Mouse (Mus musculus): ENCODE measurements around the gene Cd320. TPM values are rescaled to one million over a fixed set of nuclear protein-coding genes. Genes with fewer than 3 reads are reported as not detected.
"Not testable (repeated sequence)": the region's sequence is repeated elsewhere in the genome, so short reads cannot be mapped to it uniquely, and the experiment has no call there.

Gene Cd320
- total RNA-seq, 2 experiments from 2014 or later, result 30.8 to 47.3 TPM

DNA sequence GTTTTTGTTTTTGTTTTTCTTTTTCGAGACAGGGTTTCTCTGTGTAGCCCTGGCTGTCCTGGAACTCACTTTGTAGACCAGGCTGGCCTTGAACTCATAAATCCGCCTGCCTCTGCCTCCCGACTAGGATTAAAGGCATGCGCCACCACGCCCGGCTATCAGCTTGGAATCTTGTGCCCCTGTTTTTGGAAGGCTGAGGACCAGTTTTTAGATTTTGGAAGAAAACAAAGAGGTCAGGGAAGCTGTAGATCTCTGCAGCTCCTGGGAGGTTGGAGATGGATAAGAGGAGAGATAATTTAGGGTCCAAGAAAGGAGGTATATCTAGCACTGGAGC, 17.9 kb upstream of the Cd320 start:
- DNase-seq, result not testable (repeated sequence)

DNA sequence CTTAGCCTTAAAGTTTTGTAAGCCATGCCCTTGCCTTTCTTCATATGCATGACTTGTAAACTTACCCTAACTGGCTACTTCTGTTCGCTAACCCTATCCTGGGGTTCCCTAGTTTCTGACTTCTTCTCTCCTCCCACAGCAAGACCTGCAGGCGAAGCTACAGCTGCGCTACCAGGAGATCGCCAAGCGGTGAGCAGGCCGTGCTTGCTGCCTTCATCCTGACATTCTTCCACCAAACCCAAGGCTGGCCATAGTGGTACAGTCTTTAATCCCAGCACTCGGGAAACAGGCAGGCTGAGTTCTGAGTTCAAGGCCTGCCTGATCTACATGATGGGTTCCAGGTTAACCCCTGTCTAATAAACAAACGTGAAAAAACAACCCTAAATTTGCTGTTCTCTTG, 17.4 kb upstream of the Cd320 start:
- DNase-seq, result no peak

DNA sequence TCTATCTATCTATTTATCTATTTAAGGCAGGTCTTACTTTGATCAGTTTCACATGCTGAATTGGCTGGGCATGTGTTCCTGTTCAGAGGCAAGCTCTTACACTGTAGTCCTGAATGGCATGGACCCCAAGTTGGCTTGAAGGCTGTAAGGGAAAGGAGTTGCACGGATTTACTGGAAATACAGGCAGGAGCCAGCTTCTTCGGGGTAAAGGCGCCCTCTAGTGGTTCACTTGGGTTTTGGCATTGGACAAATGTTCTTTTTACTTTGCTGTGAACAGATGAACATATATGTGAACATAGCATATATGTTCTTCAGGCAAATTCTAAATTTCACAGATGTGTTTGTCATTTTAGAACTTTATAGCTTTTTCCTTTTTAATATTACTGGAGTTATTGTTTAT, 16.0 kb upstream of the Cd320 start:
- DNase-seq, result peak; percentile 76 to 77

DNA sequence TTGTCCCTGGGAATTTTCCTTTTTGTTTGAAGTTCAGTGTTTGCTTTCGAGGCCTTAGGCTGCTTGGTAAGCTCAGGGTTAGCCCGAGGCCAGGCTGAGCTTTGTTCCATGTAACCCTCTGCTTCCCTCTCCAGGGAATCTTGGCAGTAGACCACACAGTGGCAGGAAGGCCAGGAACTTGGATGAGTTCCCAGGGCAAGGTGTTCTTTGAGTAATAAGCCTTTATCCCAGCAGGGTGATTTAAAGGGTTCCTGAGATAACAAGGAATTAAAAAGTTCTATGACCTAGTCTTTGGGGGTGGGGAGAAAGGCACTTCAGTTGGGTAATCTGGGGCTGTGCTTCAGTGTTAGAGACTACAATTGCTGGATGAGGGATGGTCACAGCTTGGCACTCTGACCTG, 14.0 kb upstream of the Cd320 start:
- DNase-seq, result peak; percentile 84 to 85

DNA sequence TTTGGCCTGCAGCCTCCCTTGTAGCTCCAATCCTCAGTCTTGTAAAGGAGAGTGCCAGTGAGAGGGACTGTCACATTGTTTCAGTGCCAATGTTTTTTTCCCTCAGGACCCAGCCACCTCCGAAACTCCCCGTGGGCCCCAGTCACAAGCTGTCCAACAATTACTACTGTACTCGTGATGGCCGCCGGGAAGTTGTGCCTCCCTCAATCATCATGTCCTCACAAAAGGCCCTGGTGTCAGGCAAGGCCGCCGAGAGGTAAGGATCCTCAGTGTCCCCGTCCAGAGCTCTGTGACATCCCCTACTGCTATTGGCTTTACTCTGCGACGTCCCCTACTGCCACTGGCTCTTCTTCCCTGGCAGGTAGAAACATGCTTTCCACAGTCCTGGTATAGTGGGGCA, 13.3 kb upstream of the Cd320 start:
- no peak for DNase-seq

DNA sequence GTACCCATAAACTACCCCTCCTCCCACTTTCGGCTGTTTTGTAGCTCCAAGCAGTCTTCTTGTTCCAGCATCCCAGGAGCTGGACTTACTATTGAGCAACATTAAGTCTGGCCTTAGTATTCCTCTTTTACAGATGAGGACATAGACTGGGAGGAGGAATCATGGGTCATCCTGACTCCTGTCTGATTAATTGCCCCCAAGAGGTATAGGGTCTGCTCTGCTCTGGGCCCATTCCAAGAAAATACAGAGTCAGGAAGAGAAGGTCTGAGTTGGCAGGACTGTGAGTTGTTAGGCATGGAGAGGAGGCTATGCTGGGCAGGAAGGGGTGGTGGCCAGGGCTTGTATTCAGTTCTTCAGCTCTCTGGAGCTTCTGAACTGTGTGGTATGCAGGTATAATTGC, 1.3 kb downstream of the Cd320 start:
- DNase-seq, result no peak

DNA sequence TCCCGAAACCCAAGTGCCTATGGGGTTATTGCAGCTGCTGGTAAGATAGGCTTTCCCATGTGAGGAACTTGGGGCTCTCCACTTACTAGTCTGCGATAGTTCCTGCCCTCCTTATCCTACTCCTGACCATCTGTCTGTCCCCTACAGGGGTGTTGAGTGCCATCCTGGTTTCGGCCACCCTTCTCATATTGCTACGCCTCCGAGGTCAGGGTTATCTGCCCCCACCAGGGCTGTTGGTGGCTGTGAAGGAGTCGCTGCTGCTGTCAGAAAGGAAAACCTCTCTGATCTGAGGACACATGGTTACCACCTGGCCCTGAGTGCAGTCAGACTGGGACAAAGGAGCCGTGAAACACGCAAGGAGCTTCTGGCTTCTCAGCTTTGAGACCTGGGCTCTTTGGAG, 5.2 kb downstream of the Cd320 start:
- no peak for DNase-seq

DNA sequence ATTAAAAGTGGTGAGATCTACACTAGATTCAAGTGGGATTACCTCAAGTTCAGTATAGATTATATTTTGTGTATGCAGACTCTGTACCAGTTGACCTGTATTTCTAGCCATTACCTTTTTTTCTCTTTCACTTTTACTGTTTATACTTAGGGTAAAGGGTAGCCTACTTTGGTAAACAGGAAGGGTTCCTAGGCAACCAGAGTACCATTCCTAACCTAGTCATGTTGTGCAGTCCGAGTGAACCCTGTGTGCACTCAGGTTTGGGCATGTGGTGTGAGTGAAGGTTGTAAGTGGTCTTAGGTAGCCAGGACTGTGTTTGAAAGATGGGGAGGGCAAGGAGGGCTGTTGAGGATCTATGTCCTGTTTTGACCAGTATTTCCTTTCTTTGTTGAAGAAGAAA, 8.4 kb downstream of the Cd320 start:
- DNase-seq, result no peak

DNA sequence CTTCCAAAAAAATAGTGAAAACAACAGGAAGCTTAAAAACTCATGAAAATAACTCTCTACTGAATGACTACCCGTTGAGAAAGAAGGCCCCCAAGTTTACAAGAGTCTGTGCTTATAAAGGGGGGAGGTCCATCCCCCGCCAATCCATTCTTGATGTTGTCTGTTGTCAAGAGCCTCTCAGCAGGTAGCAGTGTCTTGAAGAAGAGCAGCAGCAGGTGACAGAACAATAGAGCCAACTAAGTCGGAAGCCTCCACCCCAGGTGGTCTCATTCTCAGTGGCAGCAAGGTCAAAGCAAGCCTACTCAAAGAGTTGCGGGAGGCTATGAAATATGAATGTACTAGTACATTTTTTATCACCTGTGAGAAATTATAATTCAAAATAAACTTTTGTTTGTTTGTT, 14.9 kb downstream of the Cd320 start:
- no peak for DNase-seq

DNA sequence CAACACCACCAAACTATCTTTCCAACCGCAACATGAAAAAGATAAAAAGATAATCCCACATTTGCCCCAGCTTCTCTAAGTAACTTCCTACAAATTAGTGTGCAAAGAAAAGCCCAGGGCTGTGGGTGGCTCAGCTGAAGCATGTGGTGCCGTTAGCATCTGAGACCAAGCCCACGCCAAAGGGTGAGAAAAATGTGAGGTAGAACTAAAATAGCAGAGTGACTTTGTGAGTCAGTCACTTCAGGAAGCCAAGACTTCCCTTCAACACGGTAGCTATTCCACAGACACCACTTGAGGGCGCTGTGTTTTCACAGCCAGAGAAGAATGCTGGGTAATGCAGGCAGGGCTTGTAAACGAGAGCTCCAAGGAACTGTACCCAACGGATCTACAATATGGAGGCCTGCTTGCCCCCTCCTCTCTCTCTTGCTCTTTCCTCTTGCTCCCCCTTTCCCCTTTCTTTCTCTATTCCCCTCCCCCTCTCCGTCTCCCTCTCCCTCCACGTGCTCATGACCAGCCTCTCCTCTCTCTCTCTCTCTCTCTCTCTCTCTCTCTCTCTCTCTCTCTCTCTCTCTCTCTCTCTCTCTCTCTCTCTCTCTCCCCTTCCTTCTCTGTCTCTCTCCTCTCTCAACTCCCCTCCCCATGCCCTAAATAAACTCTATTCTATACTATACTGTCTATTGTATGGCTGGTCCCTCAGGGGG, 22.6 kb downstream of the Cd320 start:
- peak; percentile 69 to 74 for DNase-seq

DNA sequence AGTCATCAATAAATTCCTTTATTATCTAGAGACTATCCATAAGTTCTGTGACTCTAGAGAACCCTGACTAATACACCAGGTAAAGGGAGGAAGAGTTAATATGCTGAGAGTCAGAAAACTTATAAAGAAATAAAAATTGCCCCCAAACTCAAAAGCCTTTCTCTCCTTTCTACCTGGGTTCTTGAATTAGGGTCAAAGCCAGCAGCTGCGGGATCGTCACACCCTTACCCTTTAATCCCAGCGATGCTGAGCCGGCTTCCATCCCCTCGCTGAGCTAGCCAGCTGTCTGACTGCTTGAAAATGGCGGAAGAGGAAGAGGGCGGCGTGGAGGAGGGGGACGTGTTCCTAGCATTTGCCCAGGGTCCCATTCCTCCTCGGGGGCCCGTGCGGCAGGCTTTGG, 30.6 kb downstream of the Cd320 start, which contains the start of gene Gm7029:
Gene Gm7029, plus strand, starts transcription at position 301 of the 400 bp plus-strand sequence.
- DNase-seq, result not testable (repeated sequence)

DNA sequence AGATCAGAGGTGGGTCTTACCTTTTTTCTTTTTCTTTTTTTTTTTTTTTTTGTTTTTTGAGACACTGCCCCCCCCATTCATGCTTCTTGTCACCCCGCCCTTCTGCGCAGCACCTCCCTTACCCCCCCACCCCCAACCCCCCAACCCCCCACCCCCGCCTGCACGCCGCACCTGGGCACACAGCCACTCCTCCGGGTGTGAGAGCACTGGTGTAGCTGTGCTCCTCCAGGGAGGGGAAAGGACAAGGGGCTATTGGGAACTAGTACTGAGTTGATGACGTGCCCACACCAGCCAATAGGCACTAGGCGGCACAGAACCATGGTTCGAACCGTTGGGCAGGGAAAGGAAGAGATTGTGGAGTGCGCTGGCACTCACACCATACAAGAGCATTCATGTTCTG, 31.5 kb downstream of the Cd320 start:
- DNase-seq, result no peak

DNA sequence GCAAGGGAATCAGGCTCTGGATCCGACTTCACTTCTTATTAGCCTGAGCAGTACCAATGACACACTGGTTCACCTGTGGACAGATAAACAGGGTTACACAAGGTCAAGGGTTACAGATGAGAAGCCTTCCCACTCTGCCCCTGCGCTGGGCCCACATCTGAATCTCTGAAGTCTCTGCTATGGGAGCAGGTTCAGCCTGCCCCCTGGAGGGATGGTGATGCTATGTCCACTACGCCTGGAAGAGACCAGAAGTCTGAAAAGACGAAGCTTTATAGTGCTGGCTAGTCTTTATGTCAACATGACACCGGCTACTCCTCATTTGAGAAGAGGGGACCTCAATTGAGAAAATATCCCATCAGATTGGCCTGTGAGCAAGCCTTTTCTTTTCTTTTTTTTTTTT, 32.9 kb downstream of the Cd320 start:
- peak in 1 of 2 experiments; percentile 46 for DNase-seq

DNA sequence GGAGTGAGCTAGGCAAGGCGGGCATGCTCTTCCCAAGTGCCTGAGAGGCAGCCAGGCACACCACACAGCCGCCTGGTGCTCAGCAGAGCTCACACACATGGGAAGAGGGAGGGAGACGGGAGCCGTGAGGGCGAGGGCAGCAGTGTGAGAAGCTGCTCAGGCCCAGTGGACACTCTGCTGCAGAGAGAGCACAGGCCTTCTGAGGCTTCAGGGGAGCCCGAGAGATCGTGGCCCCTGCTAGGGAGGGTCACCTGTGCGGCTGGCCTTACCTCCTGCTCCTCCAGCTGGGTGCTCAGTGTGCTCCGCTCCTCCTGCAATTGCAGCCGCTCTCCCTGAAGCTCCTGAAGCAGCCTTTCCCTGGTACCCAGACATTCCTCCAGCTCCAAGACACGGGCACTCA, 41.4 kb downstream of the Cd320 start:
- DNase-seq, result not testable (repeated sequence)

DNA sequence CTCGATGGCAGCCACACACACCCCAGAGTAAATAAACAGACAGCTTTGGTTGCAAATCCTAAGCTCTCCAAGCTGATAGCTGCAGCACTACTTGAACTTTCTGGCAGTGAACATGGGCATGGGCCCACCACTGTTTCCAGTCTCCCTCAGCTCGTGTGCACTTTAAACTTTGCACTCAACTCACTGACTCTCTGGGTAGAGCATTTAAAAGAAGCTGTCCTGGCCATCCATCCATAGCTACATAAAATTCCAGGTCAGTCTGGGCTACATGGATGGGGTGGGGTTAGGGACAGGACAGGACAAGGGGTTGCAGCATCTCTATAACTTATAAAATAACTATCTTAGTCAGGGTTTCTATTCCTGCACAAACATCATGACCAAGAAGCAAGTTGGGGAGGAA, 44.9 kb downstream of the Cd320 start:
- DNase-seq, result not testable (repeated sequence)

DNA sequence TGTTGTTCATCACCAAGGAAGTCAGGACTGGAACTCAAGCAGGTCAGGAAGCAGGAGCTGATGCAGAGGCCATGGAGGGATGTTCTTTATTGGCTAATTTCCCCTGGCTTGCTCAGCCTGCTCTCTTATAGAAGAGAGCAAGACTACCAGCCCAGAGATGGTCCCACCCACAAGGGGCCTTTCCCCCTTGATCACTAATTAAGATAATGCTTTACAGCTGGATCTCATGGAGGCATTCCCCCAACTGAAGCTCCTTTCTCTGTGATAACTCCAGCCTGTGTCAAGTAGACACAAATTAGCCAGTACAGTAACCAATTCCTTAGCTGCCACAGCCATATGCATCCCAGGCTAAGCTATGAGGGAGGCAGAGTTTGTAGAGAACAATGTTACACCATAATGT, 45.3 kb downstream of the Cd320 start:
- DNase-seq, result not testable (repeated sequence)

DNA sequence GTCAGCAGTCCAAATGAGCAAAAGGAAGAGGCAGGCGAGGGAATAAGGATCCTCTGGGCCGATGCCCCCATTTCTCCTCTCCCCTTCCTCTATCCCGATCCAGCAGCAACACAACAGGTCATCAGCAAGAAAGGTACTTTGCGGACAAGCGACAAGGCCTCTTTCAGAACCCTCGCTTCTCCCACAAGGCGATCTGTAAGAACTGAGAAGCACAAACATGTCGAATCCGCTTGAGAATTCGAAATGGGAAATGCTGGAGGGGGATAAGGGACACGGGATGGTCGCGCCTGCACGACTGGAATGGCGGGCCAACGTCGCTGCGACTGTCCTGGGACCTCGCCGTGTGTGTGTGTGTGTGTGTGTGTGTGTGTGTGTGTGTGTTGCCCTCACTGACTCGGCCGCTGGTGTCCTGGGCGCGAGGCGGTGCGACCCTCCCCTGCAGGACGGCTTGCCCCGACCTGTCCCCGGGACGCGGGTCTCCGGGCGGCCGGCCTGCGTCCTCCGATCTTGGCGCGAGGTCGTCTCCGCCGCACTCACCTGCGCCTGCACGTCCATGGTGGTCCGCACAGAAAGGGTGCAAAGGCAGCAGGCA, 47.1 kb downstream of the Cd320 start:
- not testable (repeated sequence) for DNase-seq

DNA sequence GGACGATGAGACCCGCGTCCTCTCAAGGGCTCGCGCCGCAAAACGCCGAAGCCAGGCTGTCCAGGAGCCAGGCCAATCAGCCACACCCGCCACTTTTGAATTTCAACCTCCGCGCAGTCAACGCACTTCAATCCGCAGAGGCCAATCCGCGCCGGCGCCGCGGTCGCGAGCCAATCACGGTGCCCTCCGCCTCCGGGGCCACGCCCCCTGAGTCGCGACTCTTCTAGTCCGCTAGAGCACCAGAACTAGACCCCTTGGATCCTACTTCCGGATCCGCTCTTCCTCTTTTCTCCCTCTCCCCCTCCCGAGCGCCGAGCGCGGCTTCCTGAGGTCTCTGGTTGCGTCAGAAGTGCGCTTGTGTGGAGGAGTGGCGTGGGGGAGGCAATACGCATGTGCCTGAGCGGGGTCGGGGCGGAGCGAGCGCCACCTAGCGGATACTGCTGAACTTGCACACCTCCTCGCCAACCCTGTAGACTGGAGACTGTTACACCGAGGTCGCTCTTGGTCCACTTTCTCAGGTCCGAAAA, 47.7 kb downstream of the Cd320 start, which contains the start of gene Kifc1:
Gene Kifc1, minus strand, starts transcription at position 129 of the 527 bp plus-strand sequence.
- peak; percentile 98 to 99 for DNase-seq

DNA sequence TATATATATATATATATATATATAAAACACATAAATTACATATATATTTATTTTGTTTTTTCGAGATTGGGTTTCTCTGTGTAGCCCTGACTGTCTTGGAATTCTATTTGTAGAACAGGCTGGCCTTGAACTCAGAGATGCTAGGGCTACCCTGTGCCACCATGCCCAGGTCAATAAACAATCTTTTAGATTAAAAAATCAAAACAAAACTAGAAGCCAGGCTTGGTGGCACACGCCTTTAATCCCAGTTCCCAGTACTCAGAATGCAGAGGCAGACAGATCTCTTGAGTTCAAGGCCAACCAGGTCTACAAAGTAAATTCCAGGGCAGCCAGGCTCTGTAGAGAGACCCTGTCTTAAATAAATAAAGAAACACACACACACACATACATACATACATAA, 48.5 kb downstream of the Cd320 start:
- DNase-seq, result no peak

DNA sequence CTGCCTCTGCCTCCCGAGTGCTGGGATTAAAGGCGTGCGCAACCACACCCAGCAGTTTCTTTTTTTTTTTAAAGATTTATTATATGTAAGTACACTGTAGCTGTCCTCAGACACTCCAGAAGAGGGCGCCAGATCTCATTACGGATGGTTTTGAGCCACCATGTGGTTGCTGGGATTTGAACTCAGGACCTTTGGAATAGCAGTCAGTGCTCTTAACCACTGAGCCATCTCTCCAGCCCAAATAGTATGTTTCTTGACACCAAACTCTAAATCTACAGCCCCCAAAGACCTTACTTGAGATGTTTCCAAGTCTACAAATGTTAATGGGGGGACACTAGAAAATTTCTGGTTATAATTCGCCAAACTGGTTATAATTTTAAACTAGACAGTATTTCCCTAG, 49.0 kb downstream of the Cd320 start:
- not testable (repeated sequence) for DNase-seq

DNA sequence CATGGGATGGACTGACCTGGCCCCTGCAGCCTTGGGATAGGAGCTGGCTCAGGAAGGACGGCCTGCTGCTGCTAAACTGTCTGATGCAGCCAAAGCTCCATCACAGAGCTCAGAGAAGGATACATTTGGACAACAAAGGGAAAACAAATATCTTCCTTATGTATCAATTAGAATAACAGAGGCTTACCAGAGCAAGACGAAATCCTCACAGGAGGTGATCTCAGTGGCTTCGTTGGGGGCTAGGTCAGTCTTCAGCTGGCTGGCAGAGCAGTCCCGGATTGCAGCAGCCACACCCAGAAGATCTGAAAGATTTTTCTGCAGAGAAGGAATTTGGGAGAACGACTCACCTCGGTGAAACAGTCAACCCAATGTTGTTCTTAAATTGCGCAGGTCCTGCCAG, 49.5 kb downstream of the Cd320 start:
- no peak for DNase-seq

DNA sequence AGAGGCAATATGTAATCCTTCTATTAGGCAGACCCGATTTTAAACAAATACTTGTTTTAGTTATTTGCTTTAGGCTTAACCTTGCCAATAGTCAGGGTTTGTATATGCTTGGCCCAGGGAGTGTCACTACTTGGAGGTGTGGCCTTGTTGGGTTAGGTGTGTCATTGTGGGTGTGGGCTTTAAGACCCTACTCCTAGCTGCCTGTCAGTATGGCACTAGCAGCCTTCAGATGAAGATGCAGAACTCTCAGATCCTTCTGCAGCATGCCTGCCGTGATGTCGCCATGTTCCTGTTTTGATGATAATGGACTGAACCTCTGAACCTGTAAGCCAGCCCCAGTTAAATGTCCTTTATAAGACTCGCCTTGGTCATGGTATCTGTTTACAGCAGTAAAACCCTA, 50.1 kb downstream of the Cd320 start:
- not testable (repeated sequence) for DNase-seq

DNA sequence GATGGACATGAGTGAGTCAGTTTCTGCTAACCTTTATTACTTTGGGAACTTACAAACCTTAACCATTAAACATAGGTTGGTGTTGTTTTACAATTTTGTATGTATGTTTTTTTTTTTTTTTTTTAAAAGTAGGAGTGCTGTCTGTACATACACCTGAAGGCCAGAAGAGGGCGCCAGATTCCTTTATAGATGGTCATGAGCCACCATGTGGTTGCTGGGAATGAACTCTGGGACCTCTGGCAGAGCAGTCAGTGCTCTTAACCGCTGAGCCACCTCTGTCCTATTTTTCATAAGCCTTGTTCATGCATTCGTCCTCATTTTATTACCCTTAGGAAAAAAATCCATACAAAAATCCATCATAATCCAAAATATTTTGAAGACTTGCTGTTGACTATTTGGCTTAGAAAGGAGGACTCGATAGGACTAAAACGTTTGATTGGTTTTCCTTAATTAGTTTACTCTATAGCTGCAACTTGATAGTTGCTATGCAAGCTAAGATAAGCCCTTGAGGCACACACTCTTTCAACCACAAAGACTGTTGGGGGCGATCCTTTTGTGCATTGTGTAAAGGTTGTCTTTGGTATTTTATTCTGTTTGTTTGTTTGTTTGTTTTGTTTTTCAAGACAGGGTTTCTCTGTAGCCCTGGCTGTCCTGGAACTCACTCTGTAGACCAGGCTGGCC, 54.4 kb downstream of the Cd320 start:
- DNase-seq, result peak in 1 of 2 experiments; percentile 60

All from adrenal gland, postnatal 36 days (tissue).